Mouse (Mus musculus) MEL (cell line): ENCODE measurements around the gene Usp5. TPM values are rescaled to one million over a fixed set of nuclear protein-coding genes. Genes with fewer than 3 reads are reported as not detected.

Experiments used
- DNase-seq: peaks from one replicate; pipeline ENCODE4 v3.0.0; 2011; ENCODE audit warnings: low read depth, low spot score
- H3K27ac ChIP-seq: 2 replicates; pipeline ENCODE4 v1.5.1; 2012; ENCODE audit warnings: low read depth, mild to moderate bottlenecking, control low read depth, low read length, moderate library complexity; ENCODE audit not compliant: control insufficient read depth
- H3K27me3 ChIP-seq, 2 experiments: fragments of 150-350 bp in 1 of 2; sonication (generic) in 1 of 2; 2 replicates each; pipeline ENCODE4 v1.6.1; 2012; ENCODE audit warnings: low read length in 2 of 2, mild to moderate bottlenecking in 2 of 2, improper control_type of control experiment in 1 of 2, moderate library complexity in 1 of 2; ENCODE audit not compliant: insufficient read depth in 2 of 2, control insufficient read depth in 1 of 2
- H3K36me3 ChIP-seq, 2 experiments: 2 replicates each; pipeline ENCODE4 v1.6.1; 2012 to 2014; ENCODE audit warnings: low read length in 2 of 2, improper control_type of control experiment in 1 of 2, inconsistent platforms in 1 of 2, mild to moderate bottlenecking in 1 of 2; ENCODE audit not compliant: insufficient read depth in 2 of 2, control insufficient read depth in 1 of 2
- H3K4me1 ChIP-seq, 2 experiments: fragments of 150-350 bp in 1 of 2; sonication (generic) in 1 of 2; 2 replicates each; pipeline ENCODE4 v1.6.1; 2012; ENCODE audit warnings: low read length in 2 of 2, improper control_type of control experiment in 1 of 2, mild to moderate bottlenecking in 1 of 2; ENCODE audit not compliant: insufficient read depth in 2 of 2, control insufficient read depth in 1 of 2
- H3K4me3 ChIP-seq, 2 experiments: fragments of 150-350 bp in 1 of 2; sonication (generic) in 1 of 2; 2 replicates each; pipeline ENCODE4 v1.5.1; 2012; ENCODE audit warnings: low read depth in 2 of 2, low read length in 2 of 2, mild to moderate bottlenecking in 2 of 2, moderate library complexity in 2 of 2, control low read depth in 1 of 2, improper control_type of control experiment in 1 of 2; ENCODE audit not compliant: control insufficient read depth in 1 of 2, insufficient read depth in 1 of 2
- H3K79me2 ChIP-seq: 2 replicates; pipeline ENCODE4 v1.6.1; 2012; ENCODE audit warnings: mild to moderate bottlenecking, low read length, moderate library complexity; ENCODE audit not compliant: control insufficient read depth, poor library complexity, insufficient read depth
- H3K9ac ChIP-seq: 2 replicates; pipeline ENCODE4 v1.6.1; 2012; ENCODE audit warnings: low read depth, mild to moderate bottlenecking, control low read depth, low read length, moderate library complexity; ENCODE audit not compliant: control insufficient read depth, poor library complexity, severe bottlenecking
- H3K9me3 ChIP-seq: fragments of 150-350 bp; sonication (generic); replicated peaks from 2 replicates; pipeline ENCODE4 v1.6.1; 2012; ENCODE audit warnings: mild to moderate bottlenecking, low read length, improper control_type of control experiment, moderate library complexity; ENCODE audit not compliant: insufficient read depth
- BHLHE40 ChIP-seq: IDR thresholded peaks from 2 replicates; pipeline ENCODE4 v1.6.1; 2012; ENCODE audit warnings: low read depth, mild to moderate bottlenecking, inconsistent platforms, low read length, improper control_type of control experiment, borderline replicate concordance
- CHD1 ChIP-seq: IDR thresholded peaks from 2 replicates; pipeline ENCODE4 v1.6.1; 2012; ENCODE audit warnings: low read depth, mild to moderate bottlenecking, inconsistent platforms, low read length, improper control_type of control experiment
- CHD2 ChIP-seq: IDR thresholded peaks from 2 replicates; pipeline ENCODE4 v1.6.1; 2011; ENCODE audit warnings: low read length, improper control_type of control experiment
- CTCF ChIP-seq, 3 experiments: IDR thresholded peaks in 2 of 3; conservative IDR thresholded peaks in 1 of 3; 2 replicates each; pipeline ENCODE4 v1.5.1; 2011 to 2012; ENCODE audit warnings: low read length in 3 of 3, low read depth in 2 of 3, mild to moderate bottlenecking in 2 of 3, improper control_type of control experiment in 1 of 3, inconsistent platforms in 1 of 3, mixed read lengths in 1 of 3, moderate library complexity in 1 of 3; ENCODE audit not compliant: control insufficient read depth in 1 of 3, insufficient read depth in 1 of 3, poor library complexity in 1 of 3, severe bottlenecking in 1 of 3
- E2F4 ChIP-seq: IDR thresholded peaks from 2 replicates; pipeline ENCODE4 v1.6.1; 2011; ENCODE audit warnings: low read depth, low read length, improper control_type of control experiment, borderline replicate concordance
- ELF1 ChIP-seq: IDR thresholded peaks from 2 replicates; pipeline ENCODE4 v1.6.1; 2014; ENCODE audit warnings: low read depth, mild to moderate bottlenecking, inconsistent platforms, low read length, improper control_type of control experiment, moderate library complexity
- EP300 ChIP-seq, 2 experiments: IDR thresholded peaks; 2 replicates each; pipeline ENCODE4 v1.6.1; 2011; ENCODE audit warnings: improper control_type of control experiment in 2 of 2, low read length in 2 of 2, low read depth in 1 of 2, mild to moderate bottlenecking in 1 of 2
- ETS1 ChIP-seq: IDR thresholded peaks from 2 replicates; pipeline ENCODE4 v1.6.1; 2012; ENCODE audit warnings: low read depth, mild to moderate bottlenecking, inconsistent platforms, low read length, improper control_type of control experiment, moderate library complexity
- GABPA ChIP-seq: IDR thresholded peaks from 2 replicates; pipeline ENCODE4 v1.6.1; 2012; ENCODE audit warnings: low read depth, mild to moderate bottlenecking, inconsistent platforms, low read length, improper control_type of control experiment, moderate library complexity
- GATA1 ChIP-seq: IDR thresholded peaks from 2 replicates; pipeline ENCODE4 v1.6.1; 2011; ENCODE audit warnings: low read depth, low read length, improper control_type of control experiment
- HCFC1 ChIP-seq: IDR thresholded peaks from 2 replicates; pipeline ENCODE4 v1.6.1; 2012; ENCODE audit warnings: low read depth, mild to moderate bottlenecking, inconsistent platforms, low read length, improper control_type of control experiment, moderate library complexity
- NELFE ChIP-seq: IDR thresholded peaks from 2 replicates; pipeline ENCODE4 v1.6.1; 2011; ENCODE audit warnings: low read depth, low read length, improper control_type of control experiment
- NRF1 ChIP-seq: IDR thresholded peaks from 2 replicates; pipeline ENCODE4 v1.6.1; 2014; ENCODE audit warnings: low read depth, mild to moderate bottlenecking, inconsistent platforms, low read length, improper control_type of control experiment, moderate library complexity; ENCODE audit not compliant: poor library complexity, insufficient read depth, severe bottlenecking
- POLR2A ChIP-seq, 2 experiments: IDR thresholded peaks; 2 replicates each; pipeline ENCODE4 v1.6.1; 2011 to 2012; ENCODE audit warnings: low read length in 2 of 2, mild to moderate bottlenecking in 2 of 2, control low read depth in 1 of 2, improper control_type of control experiment in 1 of 2, low read depth in 1 of 2, moderate library complexity in 1 of 2; ENCODE audit not compliant: control insufficient read depth in 1 of 2, insufficient read depth in 1 of 2, poor library complexity in 1 of 2
- POLR2AphosphoS2 ChIP-seq: IDR thresholded peaks from 2 replicates; pipeline ENCODE4 v1.6.1; 2011; ENCODE audit warnings: low read length, improper control_type of control experiment
- RAD21 ChIP-seq: IDR thresholded peaks from 2 replicates; pipeline ENCODE4 v1.6.1; 2011; ENCODE audit warnings: mild to moderate bottlenecking, low read depth, low read length, improper control_type of control experiment
- RCOR1 ChIP-seq: IDR thresholded peaks from 2 replicates; pipeline ENCODE4 v1.6.1; 2012; ENCODE audit warnings: low read depth, mild to moderate bottlenecking, inconsistent platforms, low read length, improper control_type of control experiment
- SIN3A ChIP-seq: IDR thresholded peaks from 2 replicates; pipeline ENCODE4 v1.6.1; 2012; ENCODE audit warnings: low read length, improper control_type of control experiment, inconsistent platforms
- SMC3 ChIP-seq: IDR thresholded peaks from 2 replicates; pipeline ENCODE4 v1.6.1; 2011; ENCODE audit warnings: low read depth, low read length, improper control_type of control experiment
- TAL1 ChIP-seq: IDR thresholded peaks from 2 replicates; pipeline ENCODE4 v1.6.1; 2012; ENCODE audit warnings: mild to moderate bottlenecking, inconsistent platforms, low read length, moderate library complexity, mixed read lengths
- TBP ChIP-seq: IDR thresholded peaks from 2 replicates; pipeline ENCODE4 v1.8.0; 2011; ENCODE audit warnings: low read depth, low read length, improper control_type of control experiment
- TCF12 ChIP-seq: IDR thresholded peaks from 2 replicates; pipeline ENCODE4 v1.6.1; 2014; ENCODE audit warnings: low read depth, mild to moderate bottlenecking, inconsistent platforms, low read length, improper control_type of control experiment, moderate library complexity
- ZC3H11A ChIP-seq: IDR thresholded peaks from 2 replicates; pipeline ENCODE4 v1.6.1; 2012; ENCODE audit warnings: low read depth, mild to moderate bottlenecking, inconsistent platforms, low read length, improper control_type of control experiment
- polyA plus RNA-seq, 2 experiments: library from polyadenylated mRNA; stranded (reverse) in 1 of 2; unstranded in 1 of 2; fragments of >175 nt in 1 of 2; fragments of >200 nt in 1 of 2; gene quantifications; 2 replicates each; pipeline versions ENCODE4 v1.2.1 to v1.2.4; 2012; ENCODE audit warnings: low replicate concordance in 2 of 2, low read depth in 1 of 2; ENCODE audit not compliant: insufficient read length in 2 of 2, insufficient read depth in 1 of 2, missing spikeins in 1 of 2
- total RNA-seq: library from RNA; depleted of rRNA; stranded (reverse); fragments of 300-350 nt; gene quantifications from 2 replicates; pipeline ENCODE4 v1.2.3, GENCODE M21; 2012

Gene Usp5
- total and polyA plus RNA-seq, 3 experiments = 102 to 129 TPM; not detected in 1

DNA sequence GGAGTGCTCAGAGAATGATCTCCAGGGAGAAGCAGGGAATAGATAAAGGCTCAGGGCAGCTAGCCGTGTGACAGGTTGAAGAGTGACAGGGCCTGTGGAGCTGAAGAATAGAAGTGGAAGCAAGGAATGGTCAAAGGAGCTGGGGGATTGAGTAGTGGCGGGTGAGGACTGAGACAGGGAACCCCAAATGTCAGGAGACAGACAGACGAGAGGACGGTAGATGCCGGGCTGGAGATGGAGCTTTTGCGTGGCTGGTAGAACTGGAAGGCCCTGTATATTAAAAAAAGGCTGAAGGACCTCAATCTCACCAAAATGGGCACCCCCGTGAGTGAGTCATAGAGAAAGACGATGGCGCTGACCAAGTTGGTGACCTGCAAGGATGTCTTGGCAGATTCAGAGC is 31.2 kb upstream of the Usp5 start:
- Histone ChIP-seq H3K4me3 (no peak overlapping the region), H3K79me2 (no peaks in the 10 kb centered on the region), H3K4me1 (peaks cover 0 to 3% of the 10 kb centered on the region in 2 experiments; a peak in 2 of 4 replicates)
- no peak for DNase-seq
- TF ChIP-seq HCFC1 (no peak), GATA1 (no peak)
- TF ChIP-seq, all 39 proteins: peak for 0
- Histone ChIP-seq H3K9me3 (no peaks in the 10 kb centered on the region), H3K27ac (no peak overlapping the region), H3K9ac (no peak overlapping the region), H3K27me3 (peaks cover 4 to 11% of the 10 kb centered on the region in 2 experiments; a peak in 3 of 4 replicates), H3K36me3 (no peaks in the 10 kb centered on the region)

GRCm38 (mm10) chr6:124859725-124860124 is 30.4 kb upstream of the Usp5 start:
- Histone ChIP-seq H3K36me3 (no peaks in the 10 kb centered on the region), H3K4me1 (peaks cover 0 to 3% of the 10 kb centered on the region in 2 experiments; a peak in 2 of 4 replicates), H3K27ac (no peak overlapping the region), H3K4me3 (no peak overlapping the region), H3K27me3 (peaks cover 4 to 7% of the 10 kb centered on the region in 2 experiments; a peak in 3 of 4 replicates), H3K79me2 (no peaks in the 10 kb centered on the region), H3K9me3 (no peaks in the 10 kb centered on the region), H3K9ac (no peak overlapping the region)
- TF ChIP-seq GABPA = no peak
- no peak for TF ChIP-seq POLR2AphosphoS2
- TF ChIP-seq SIN3A = no peak; the same call in 1 of the 2 replicates
- no peak for TF ChIP-seq GATA1
- no peak for TF ChIP-seq E2F4
- TF ChIP-seq NELFE = no peak
- TF ChIP-seq CHD1 = no peak
- TF ChIP-seq ZC3H11A = peak; percentile 83
- TF ChIP-seq RAD21 = peak; percentile 90
- no peak for TF ChIP-seq BHLHE40
- no peak for TF ChIP-seq TCF12
- TF ChIP-seq TBP = no peak
- TF ChIP-seq ETS1 = no peak
- TF ChIP-seq TAL1 = no peak
- no peak for TF ChIP-seq POLR2A (IDR thresholded peaks at IDR 0.05; ENCODE audit: control insufficient read depth in 1 of 2, insufficient read depth in 1 of 2, low read depth in 1 of 2, low read length in 2 of 2, poor library complexity in 1 of 2)
- no peak for TF ChIP-seq EP300 (IDR thresholded peaks at IDR 0.05; ENCODE audit: low read depth in 1 of 2, low read length in 2 of 2)
- TF ChIP-seq NRF1 = no peak
- TF ChIP-seq RCOR1 = no peak
- peak; percentile 90 for TF ChIP-seq SMC3
- no peak for TF ChIP-seq CHD2
- TF ChIP-seq ELF1 = no peak
- peak; percentile 89 to 96 (median 89) for TF ChIP-seq CTCF (IDR thresholded peaks at IDR 0.05 in 2 of 3, conservative IDR thresholded peaks at IDR 0.05 in 1 of 3; ENCODE audit: control insufficient read depth in 1 of 3, insufficient read depth in 1 of 3, low read depth in 2 of 3, low read length in 3 of 3, poor library complexity in 1 of 3, severe bottlenecking in 1 of 3)
- peak; percentile 77 for DNase-seq
